Mouse (Mus musculus) neural tube, embryonic 12.5 days (tissue): ENCODE data around the gene Tmem131l. TPM values are rescaled to one million over a fixed set of nuclear protein-coding genes. Genes with fewer than 3 reads are reported as not detected.

Experiments used
- ATAC-seq: fragments of 200-750 bp; cut with Nextera tagmentation; 2 replicates; pipeline ENCODE4 v1.8.0; 2017; ENCODE audit warnings: low read depth, mild to moderate bottlenecking, moderate TSS enrichment, moderate library complexity; ENCODE audit not compliant: low FRiP score
- H3K27ac ChIP-seq: fragments of 300-500 bp; sonication (generic); 2 replicates; pipeline ENCODE4 v1.5.1; 2016
- H3K27me3 ChIP-seq: fragments of 300-500 bp; sonication (generic); replicated peaks from 2 replicates; pipeline ENCODE4 v1.6.1; 2016; ENCODE audit warnings: mild to moderate bottlenecking
- H3K36me3 ChIP-seq: fragments of 300-500 bp; sonication (generic); 2 replicates; pipeline ENCODE4 v1.6.1; 2016; ENCODE audit warnings: mild to moderate bottlenecking
- H3K4me1 ChIP-seq: fragments of 300-500 bp; sonication (generic); 2 replicates; pipeline ENCODE4 v1.6.1; 2016
- H3K4me2 ChIP-seq: fragments of 300-500 bp; sonication (generic); replicated peaks from 2 replicates; pipeline ENCODE4 v1.6.1; 2016; ENCODE audit warnings: mild to moderate bottlenecking
- H3K4me3 ChIP-seq: fragments of 300-500 bp; sonication (generic); 2 replicates; pipeline ENCODE4 v1.5.1; 2016
- H3K9ac ChIP-seq: fragments of 300-500 bp; sonication (generic); 2 replicates; pipeline ENCODE4 v1.6.1; 2016; ENCODE audit warnings: mild to moderate bottlenecking
- H3K9me3 ChIP-seq: fragments of 300-500 bp; sonication (generic); 2 replicates; pipeline ENCODE4 v1.6.1; 2016; ENCODE audit warnings: mild to moderate bottlenecking
- WGBS: fragments of 180-500 bp; shearing (Covaris S2); methylation state at CpG from one replicate; pipeline ENCODE4 v1.1.7; 2016; 5-methylcytosine and 5-hydroxymethylcytosine counted together
- polyA plus RNA-seq: library from polyadenylated mRNA; unstranded; fragments of >200 nt; fragmentation: Nextera tagmentation; extraction: Ambion mirVana; gene quantifications from 2 replicates; pipeline ENCODE4 v1.2.1, GENCODE M21; 2016

The Tmem131l gene
- polyA plus RNA-seq = 84.7 and 90.8 TPM in 2 replicates

DNA sequence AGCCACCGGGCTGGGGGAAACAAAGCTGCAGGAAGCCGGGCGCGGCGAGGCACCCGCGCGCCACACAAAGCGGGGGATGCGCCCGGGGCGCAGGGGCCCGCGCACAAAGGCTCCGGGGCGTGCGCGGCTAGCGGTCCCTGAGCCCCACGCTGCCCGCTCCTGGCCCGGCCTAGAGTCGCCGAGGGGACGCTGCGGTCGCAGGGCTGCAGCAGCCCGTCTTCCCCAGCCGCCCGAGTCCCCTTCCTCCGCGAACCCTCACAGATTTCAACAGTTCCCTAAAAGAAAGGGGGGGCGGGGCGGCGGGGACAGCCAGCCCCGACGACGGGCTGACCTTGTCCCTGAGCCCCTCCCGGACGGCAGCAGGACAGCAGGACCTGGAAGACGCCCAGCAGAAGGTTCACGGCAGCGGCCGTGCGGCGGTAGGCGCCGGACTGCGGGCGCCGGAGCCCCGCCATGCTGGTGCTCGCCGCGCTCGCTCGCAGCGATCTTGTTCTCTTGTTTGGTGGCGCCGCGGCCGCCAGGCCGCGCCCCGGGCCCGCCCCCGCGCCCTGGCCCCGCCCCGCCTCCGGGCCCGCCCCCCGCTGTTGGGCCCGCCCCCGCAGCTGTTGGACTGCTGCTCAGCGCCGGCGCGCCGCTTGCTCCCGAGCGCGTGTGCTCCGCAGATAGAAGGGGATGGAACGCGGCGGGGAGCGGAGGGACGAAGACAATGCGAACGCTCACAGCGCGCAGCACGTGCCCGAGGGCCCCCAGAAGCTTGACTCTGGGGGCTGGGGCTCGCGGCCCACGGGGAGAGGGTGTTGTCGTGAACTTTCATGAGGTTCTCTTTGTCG lies at the start of gene Tmem131l:
Tmem131l (minus strand) TSS at position 530 of the 830 bp plus-strand sequence.
- ATAC-seq = peak; percentile 96
- Histone ChIP-seq H3K27me3 (no peaks in the 10 kb centered on the region), H3K4me3 (peak within 1 kb of the TSS; percentile 92), H3K4me1 (peaks cover 19% of the 10 kb centered on the region), H3K36me3 (no peaks in the 10 kb centered on the region; the same call in 1 of the 2 replicates), H3K4me2 (peak within 1 kb of the TSS; percentile 89), H3K9me3 (no peaks in the 10 kb centered on the region), H3K9ac (peak within 1 kb of the TSS; percentile 97), H3K27ac (peak within 1 kb of the TSS; percentile 86)
- under 1% methylated on average over 99 of the region's 100 CpGs for WGBS

DNA sequence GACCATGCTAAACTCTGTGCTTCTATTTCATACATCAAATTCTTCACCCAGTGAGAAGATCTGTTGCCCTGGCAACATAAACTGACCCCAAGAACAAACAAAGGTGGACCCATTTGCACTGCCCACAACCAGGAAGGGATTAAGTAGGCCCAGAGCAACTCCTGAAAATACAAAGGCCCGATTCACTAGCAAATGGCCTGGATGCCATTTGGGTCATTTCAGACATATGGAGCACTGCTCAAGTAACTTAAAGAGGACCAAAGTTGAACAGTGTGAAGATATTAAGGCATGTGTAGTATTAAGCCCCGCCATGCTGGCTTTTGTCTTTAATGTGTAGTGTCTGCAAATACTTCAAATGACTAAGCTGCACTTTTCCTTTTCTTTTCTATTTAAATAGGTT lies 46.9 kb upstream of the Tmem131l start:
- Histone ChIP-seq H3K4me3 (no peak overlapping the region), H3K4me1 (no peaks in the 10 kb centered on the region), H3K9me3 (no peaks in the 10 kb centered on the region; the same call in 1 of the 2 replicates), H3K9ac (no peak overlapping the region), H3K4me2 (no peak overlapping the region), H3K36me3 (no peaks in the 10 kb centered on the region), H3K27me3 (no peaks in the 10 kb centered on the region), H3K27ac (no peak overlapping the region)
- no peak for ATAC-seq
- WGBS = 59% methylated on average over 2 of the region's 2 CpGs

DNA sequence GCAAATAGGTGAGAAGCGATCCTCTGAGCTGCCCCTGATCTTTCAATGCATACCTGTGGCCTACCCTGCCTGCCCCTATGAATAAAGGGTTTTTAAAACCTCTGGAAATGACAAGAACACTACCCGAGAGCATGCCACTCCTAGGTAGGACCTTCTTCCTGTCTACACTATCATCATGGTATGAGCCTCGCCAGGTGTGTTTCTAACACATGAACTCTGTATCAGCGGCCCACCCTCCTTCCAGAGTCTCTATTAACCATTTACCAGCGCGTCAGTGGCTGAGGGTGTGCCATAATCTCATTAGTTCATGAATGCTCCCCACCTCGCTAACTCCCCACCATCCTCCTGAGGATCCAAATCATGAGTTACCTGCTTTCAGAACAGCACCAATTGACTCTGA lies 46.4 kb upstream of the Tmem131l start:
- H3K27ac ChIP-seq = no peak overlapping the region
- no peaks in the 10 kb centered on the region; the same call in 1 of the 2 replicates for H3K9me3 ChIP-seq
- H3K27me3 ChIP-seq = no peaks in the 10 kb centered on the region
- no peak for ATAC-seq
- WGBS = 94% methylated on average over 7 of the region's 7 CpGs
- no peaks in the 10 kb centered on the region for H3K4me1 ChIP-seq
- no peak overlapping the region for H3K9ac ChIP-seq
- no peak overlapping the region for H3K4me2 ChIP-seq
- H3K36me3 ChIP-seq = no peaks in the 10 kb centered on the region
- H3K4me3 ChIP-seq = no peak overlapping the region

DNA sequence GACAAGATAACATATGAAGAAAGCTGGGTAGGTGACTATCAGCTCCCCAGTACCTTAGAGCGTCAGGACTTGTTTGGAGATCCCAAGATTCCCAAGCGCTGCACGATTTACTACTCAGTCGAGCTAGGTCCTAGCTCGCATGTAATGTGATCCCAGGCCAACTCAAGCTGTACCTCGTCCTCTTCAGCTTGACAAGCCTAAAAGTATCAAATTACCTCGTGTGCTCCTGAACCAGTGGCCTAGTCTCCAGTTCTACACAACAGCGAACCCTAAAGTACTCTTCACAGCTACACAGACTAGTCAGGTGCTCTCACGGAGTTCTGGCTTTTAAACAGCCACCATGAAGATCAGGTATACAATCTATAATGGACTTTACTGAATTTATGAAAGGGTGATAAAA lies 45.5 kb upstream of the Tmem131l start:
- Histone ChIP-seq H3K9ac (no peak overlapping the region), H3K9me3 (no peaks in the 10 kb centered on the region; the same call in 1 of the 2 replicates), H3K4me2 (no peak overlapping the region), H3K27me3 (no peaks in the 10 kb centered on the region), H3K27ac (no peak overlapping the region), H3K4me1 (no peaks in the 10 kb centered on the region), H3K36me3 (no peaks in the 10 kb centered on the region), H3K4me3 (no peak overlapping the region)
- WGBS = 35% methylated on average over 9 of the region's 9 CpGs
- ATAC-seq = no peak

DNA sequence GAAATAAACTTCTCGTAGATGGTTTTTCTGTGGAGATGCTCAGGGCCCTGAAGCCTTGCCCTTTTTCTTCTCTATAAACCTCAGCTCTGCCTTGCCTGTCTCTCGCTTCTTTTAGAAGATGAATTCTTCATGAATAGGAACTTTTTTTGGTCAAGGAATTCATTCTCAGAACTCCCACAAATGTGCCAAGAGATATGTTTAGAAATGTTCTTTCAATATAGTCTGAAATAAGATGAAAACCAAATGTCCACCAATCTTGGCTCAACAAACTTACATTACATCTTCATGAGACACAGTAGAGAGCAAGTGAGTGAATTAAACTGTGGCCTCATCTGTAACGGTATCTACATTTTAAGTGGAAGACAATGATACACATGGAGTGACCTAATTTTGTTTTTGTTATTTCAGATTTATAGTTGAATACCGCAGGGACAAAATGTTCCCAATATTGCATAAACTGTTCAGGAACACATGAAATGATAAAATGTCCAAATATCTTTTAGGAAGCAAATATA lies 41.3 kb upstream of the Tmem131l start:
- Histone ChIP-seq H3K27ac (no peak overlapping the region), H3K4me1 (0 out of 2 replicates have a peak, but pooled peaks cover 2% of the 10 kb centered on the region), H3K9ac (no peak overlapping the region), H3K9me3 (peaks cover 6% of the 10 kb centered on the region; the same call in 1 of the 2 replicates), H3K36me3 (no peaks in the 10 kb centered on the region), H3K27me3 (no peaks in the 10 kb centered on the region), H3K4me3 (no peak overlapping the region), H3K4me2 (no peak overlapping the region)
- no peak for ATAC-seq
- WGBS = 94% methylated on average over 4 of the region's 4 CpGs

DNA sequence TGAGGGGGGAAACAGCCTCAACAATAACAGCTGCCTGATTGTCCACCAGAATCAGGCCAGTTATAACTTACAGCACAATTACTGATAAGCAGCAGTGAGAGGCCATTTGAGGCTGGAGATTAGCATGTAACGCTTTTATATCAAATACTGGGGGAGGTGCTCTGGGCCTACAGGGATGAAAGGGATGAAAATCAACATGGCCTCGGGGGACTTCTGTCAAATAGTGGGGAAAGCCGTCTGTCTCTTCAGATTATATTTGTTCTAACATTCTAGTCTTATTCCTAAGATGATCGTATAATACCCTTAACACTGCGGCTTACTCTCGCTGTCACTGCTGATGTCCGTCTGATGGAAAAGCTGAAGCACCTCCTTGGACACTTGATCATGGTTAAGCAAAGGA lies 40.1 kb upstream of the Tmem131l start:
- Histone ChIP-seq H3K27ac (no peak overlapping the region), H3K9me3 (peaks cover 6% of the 10 kb centered on the region; the same call in 1 of the 2 replicates), H3K27me3 (no peaks in the 10 kb centered on the region), H3K4me2 (no peak overlapping the region), H3K36me3 (no peaks in the 10 kb centered on the region), H3K9ac (no peak overlapping the region), H3K4me3 (no peak overlapping the region), H3K4me1 (0 out of 2 replicates have a peak, but pooled peaks cover 2% of the 10 kb centered on the region)
- no peak for ATAC-seq
- 74% methylated on average over 7 of the region's 7 CpGs for WGBS

DNA sequence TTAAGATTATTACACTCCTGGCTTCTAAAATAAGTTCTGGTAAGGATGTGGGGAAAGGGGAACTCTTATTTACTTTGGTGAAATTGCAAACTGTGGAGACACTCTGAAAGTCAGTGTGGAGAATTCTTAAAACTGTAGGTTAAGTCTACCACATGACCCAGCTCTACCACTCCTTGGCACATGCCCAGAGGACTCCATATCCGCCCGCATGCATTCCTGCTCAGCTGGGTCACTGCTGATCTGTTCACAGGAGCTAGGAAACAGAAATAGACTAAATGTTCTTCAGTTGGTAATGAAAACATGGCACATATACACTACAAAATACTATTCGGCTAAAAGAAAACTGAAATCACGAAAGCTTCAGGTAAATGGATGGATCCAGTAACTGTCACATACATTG lies 37.5 kb upstream of the Tmem131l start:
- ATAC-seq = no peak
- H3K36me3 ChIP-seq = no peaks in the 10 kb centered on the region
- H3K9me3 ChIP-seq = peaks cover 6% of the 10 kb centered on the region; the same call in 1 of the 2 replicates
- no peak overlapping the region for H3K27ac ChIP-seq
- H3K4me2 ChIP-seq = no peak overlapping the region
- no peak overlapping the region for H3K9ac ChIP-seq
- H3K27me3 ChIP-seq = no peaks in the 10 kb centered on the region
- no peak overlapping the region for H3K4me3 ChIP-seq
- 88% methylated on average over 4 of the region's 4 CpGs for WGBS
- H3K4me1 ChIP-seq = 0 out of 2 replicates have a peak, but pooled peaks cover 2% of the 10 kb centered on the region

DNA sequence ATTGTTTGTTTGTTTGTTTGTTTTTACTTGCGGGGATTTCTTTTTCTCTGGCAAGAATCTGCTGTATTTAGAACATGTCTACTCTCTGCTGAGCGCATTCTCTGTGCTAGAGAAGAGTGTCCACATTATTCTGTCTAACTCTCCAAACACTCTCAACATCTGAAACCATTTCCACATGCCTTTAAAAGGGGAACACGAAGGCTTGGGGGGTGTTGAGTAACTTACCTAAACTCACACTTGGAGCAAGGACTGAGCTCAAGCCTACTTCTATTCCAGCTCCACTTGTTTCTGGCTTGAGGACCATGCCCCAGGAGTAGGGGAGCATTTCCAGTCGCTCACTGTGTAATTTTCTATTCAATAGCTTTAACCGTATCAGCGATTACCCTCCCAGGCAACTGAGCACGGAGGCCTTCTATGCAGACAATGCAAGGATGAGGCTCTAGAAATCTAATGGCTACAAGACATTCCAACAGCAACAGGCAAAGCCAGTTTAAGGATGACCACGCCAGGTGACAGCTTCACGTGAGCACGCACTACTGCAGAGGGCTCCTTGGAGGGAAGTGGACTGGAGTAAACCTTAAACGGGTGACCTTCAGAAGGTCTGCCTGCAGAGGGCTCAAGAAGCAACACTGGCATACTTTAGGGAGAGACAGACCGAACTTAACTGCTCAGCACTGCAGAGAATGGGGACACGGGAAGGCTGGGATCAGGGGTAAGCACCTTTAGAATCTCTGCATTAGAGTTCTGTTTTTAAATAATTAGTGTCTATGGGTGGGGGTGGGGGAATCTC lies 36.8 kb upstream of the Tmem131l start:
- Histone ChIP-seq H3K36me3 (no peaks in the 10 kb centered on the region), H3K4me2 (no peak overlapping the region), H3K4me1 (0 out of 2 replicates have a peak, but pooled peaks cover 2% of the 10 kb centered on the region), H3K9ac (no peak overlapping the region), H3K27me3 (no peaks in the 10 kb centered on the region), H3K9me3 (peaks cover 6% of the 10 kb centered on the region; the same call in 1 of the 2 replicates), H3K27ac (no peak overlapping the region), H3K4me3 (no peak overlapping the region)
- 72% methylated on average over 13 of the region's 13 CpGs for WGBS
- ATAC-seq = no peak

DNA sequence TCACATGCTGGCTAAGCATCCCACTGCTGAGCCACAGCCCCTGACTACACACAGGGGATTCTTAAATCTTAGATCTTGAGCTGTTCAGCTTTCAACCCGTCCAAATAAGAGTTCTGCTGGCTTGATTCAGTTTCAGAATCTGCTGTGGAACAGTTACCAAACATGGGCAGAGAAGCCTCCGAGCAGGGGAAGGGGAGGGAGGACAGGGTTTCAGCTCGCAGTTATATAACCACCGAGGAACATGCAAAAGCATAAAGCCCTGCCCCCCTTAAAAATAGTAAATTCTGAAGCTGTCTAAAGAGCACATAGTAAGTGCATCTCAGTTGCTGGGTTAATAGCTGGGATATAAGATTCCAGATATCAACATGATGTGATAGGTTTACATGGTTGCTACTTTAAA lies 35.5 kb upstream of the Tmem131l start:
- Histone ChIP-seq H3K36me3 (no peaks in the 10 kb centered on the region), H3K27ac (no peak overlapping the region), H3K4me1 (0 out of 2 replicates have a peak, but pooled peaks cover 2% of the 10 kb centered on the region), H3K9ac (no peak overlapping the region), H3K4me2 (no peak overlapping the region), H3K4me3 (no peak overlapping the region), H3K9me3 (peaks cover 6% of the 10 kb centered on the region; the same call in 1 of the 2 replicates), H3K27me3 (no peaks in the 10 kb centered on the region)
- WGBS = 74% methylated on average over 4 of the region's 4 CpGs
- ATAC-seq = no peak

DNA sequence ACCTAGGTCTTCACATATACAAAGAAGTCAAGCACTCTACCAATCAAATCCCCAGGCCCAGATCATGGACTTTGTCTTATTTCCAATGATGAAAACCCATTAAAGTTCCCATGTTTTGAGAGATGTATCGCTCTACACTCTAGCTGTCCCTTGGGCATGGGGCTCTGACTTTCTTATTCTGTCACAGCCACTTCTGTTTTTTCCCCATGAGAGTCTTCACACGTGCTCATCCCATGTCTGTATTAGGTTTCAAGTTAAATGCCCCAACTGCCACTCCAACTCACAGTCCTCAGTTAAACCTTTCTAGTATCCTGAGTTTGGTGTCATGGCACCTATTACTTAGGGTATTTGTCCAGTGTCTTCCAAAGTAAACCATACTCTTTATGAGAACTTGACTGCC lies 34.8 kb upstream of the Tmem131l start:
- Histone ChIP-seq H3K4me1 (0 out of 2 replicates have a peak, but pooled peaks cover 2% of the 10 kb centered on the region), H3K27ac (no peak overlapping the region), H3K9ac (no peak overlapping the region), H3K4me2 (no peak overlapping the region), H3K9me3 (peaks cover 6% of the 10 kb centered on the region; the same call in 1 of the 2 replicates), H3K4me3 (no peak overlapping the region), H3K27me3 (no peaks in the 10 kb centered on the region), H3K36me3 (no peaks in the 10 kb centered on the region)
- ATAC-seq = no peak
- 82% methylated on average over 2 of the region's 2 CpGs for WGBS

DNA sequence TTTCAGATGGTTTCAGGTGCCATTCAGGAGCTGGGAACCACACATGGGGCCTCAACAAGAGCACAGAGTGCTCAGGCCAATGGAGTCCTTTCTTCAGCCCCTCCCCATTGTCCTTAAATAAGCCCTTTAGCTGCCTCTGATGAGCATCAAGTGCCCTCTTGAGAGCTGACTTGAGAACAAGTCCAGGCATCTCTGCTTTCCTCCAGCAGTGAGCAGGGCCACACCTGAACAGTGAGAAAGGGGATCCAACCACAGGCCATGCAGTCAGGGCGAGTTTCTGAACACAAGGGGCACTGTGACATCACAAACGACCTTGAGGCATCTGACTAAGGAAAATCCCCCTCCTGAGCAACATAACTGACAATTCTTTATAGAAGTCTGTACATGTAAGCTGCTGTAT lies 31.7 kb upstream of the Tmem131l start:
- Histone ChIP-seq H3K4me2 (no peak overlapping the region), H3K27ac (no peak overlapping the region), H3K27me3 (no peaks in the 10 kb centered on the region), H3K9ac (no peak overlapping the region), H3K36me3 (no peaks in the 10 kb centered on the region), H3K4me3 (no peak overlapping the region), H3K9me3 (no peaks in the 10 kb centered on the region), H3K4me1 (no peaks in the 10 kb centered on the region)
- whole genome bisulfite sequencing = 24% methylated on average over 2 of the region's 2 CpGs
- ATAC-seq = no peak

DNA sequence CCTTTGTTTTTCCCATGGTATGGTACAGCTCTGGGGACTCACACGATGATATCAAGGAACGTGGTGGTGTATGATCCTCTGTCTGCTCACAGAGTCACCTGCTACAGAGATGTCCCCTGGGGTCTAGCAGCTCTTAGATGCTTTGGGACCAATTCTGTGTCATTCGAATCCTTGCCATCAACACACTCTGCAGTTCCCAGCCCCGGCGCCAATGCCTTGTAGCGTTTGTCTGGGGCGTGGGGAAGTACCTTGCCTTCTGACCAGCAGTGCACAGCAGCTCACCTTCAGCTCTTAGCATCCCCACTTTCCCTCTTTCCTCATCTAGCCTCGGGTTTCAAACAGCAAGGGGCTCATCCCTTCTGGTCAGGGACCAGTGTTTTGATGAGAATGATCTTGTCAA lies 30.8 kb upstream of the Tmem131l start:
- Histone ChIP-seq H3K27me3 (no peaks in the 10 kb centered on the region), H3K27ac (no peak overlapping the region), H3K4me1 (no peaks in the 10 kb centered on the region), H3K9me3 (no peaks in the 10 kb centered on the region), H3K9ac (no peak overlapping the region), H3K36me3 (no peaks in the 10 kb centered on the region), H3K4me3 (no peak overlapping the region), H3K4me2 (no peak overlapping the region)
- 87% methylated on average over 8 of the region's 8 CpGs for WGBS
- no peak for ATAC-seq
